In genomic region chr3:31203947-31204346, GRCm38 (mm10) we compare ENCODE assay signal across 24 mouse cellular contexts. TPM values are rescaled to one million over a fixed set of nuclear protein-coding genes. Genes with fewer than 3 reads are reported as not detected.
DNase-seq lines count a peak whose midpoint lies in the region; ATAC-seq and TF ChIP-seq lines count a peak whose summit lies in the region.
"Had no signal": no experiment of that assay in that cellular context is flagged by ENCODE, and none has a peak within 500 bp of the region (broad histone marks: within the 10 kb centered on the region; RNA-seq: fewer than 3 reads in every experiment).

No protein-coding gene starts in this region.

- no peak overlapping the region for H3K9ac ChIP-seq in kidney, postnatal 0 days (ENCODE audit: low read depth, low read length)
- H3K9ac ChIP-seq in midbrain, postnatal 0 days (replicated peaks; ENCODE audit: low read length, poor library complexity, severe bottlenecking): no peak overlapping the region
- H3K9ac ChIP-seq in ES-E14 (ENCODE audit: insufficient read depth, low read depth, low read length, poor library complexity, severe bottlenecking): no peak overlapping the region
- H3K9ac ChIP-seq in stomach, postnatal 0 days (ENCODE audit: low read length): no peak overlapping the region
- H3K9ac ChIP-seq: forebrain, embryonic 13.5 days; forebrain, postnatal 0 days; hindbrain, embryonic 12.5 days; intestine, embryonic 15.5 days had no signal

- TF ChIP-seq EP300 in stomach, postnatal 0 days (optimal IDR thresholded peaks at IDR 0.05): no peak

- H3K9me3 ChIP-seq in kidney, postnatal 0 days (replicated peaks; ENCODE audit: low read length): no peaks in the 10 kb centered on the region
- no peaks in the 10 kb centered on the region for H3K9me3 ChIP-seq in midbrain, postnatal 0 days (ENCODE audit: low read length)
- H3K9me3 ChIP-seq in midbrain, embryonic 10.5 days (replicated peaks): no peaks in the 10 kb centered on the region
- H3K9me3 ChIP-seq in ES-E14 (ENCODE audit: control insufficient read depth, insufficient read depth, low read depth, low read length): no peaks in the 10 kb centered on the region
- no peaks in the 10 kb centered on the region for H3K9me3 ChIP-seq in stomach, postnatal 0 days (ENCODE audit: control insufficient read depth, low read length)
- H3K9me3 ChIP-seq: embryonic facial prominence, embryonic 10.5 days; forebrain, embryonic 13.5 days; hindbrain, embryonic 12.5 days; intestine, embryonic 15.5 days had no signal

- peak; percentile 10; the same call in 1 of the 2 replicates for TF ChIP-seq CTCF in kidney, postnatal 0 days (IDR thresholded peaks at IDR 0.05; ENCODE audit: low read depth)
- 0 out of 2 replicates have a peak, but pooled peaks have one; percentile 18 for TF ChIP-seq CTCF in midbrain, postnatal 0 days (IDR thresholded peaks at IDR 0.05)
- TF ChIP-seq CTCF in stomach, postnatal 0 days (IDR thresholded peaks at IDR 0.05; ENCODE audit: low read depth): peak; percentile 12; the same call in 1 of the 2 replicates

- H3K27me3 ChIP-seq in kidney, postnatal 0 days (ENCODE audit: insufficient read depth, low read length): no peaks in the 10 kb centered on the region
- no peaks in the 10 kb centered on the region for H3K27me3 ChIP-seq in midbrain, postnatal 0 days (ENCODE audit: insufficient read depth, low read length)
- H3K27me3 ChIP-seq in midbrain, embryonic 10.5 days (ENCODE audit: low read depth, poor library complexity, severe bottlenecking): no peaks in the 10 kb centered on the region
- no peaks in the 10 kb centered on the region for H3K27me3 ChIP-seq in stomach, postnatal 0 days (ENCODE audit: control insufficient read depth, insufficient read depth, low read length)
- H3K27me3 ChIP-seq: forebrain, embryonic 13.5 days; hindbrain, embryonic 12.5 days; intestine, embryonic 15.5 days had no signal

- in situ Hi-C loops in ES-E14 (cut with MboI; ENCODE audit: low sequenced_read_pairs in 2 of 2, unreplicated experiment in 2 of 2): no loop called here

- 87% methylated on average over 11 of the region's 11 CpGs for WGBS in kidney, postnatal 0 days
- 95% methylated on average over 11 of the region's 11 CpGs for WGBS in midbrain, postnatal 0 days
- 93% methylated on average over 11 of the region's 11 CpGs for WGBS in midbrain, embryonic 10.5 days
- WGBS in stomach, postnatal 0 days: 87% methylated on average over 11 of the region's 11 CpGs

- no peak overlapping the region for H3K4me3 ChIP-seq in kidney, postnatal 0 days (replicated peaks; ENCODE audit: low read depth, low read length)
- H3K4me3 ChIP-seq in midbrain, postnatal 0 days (ENCODE audit: low read depth, low read length): no peak overlapping the region
- no peak overlapping the region for H3K4me3 ChIP-seq in midbrain, embryonic 10.5 days
- no peak overlapping the region for H3K4me3 ChIP-seq in ES-E14 (ENCODE audit: insufficient read depth in 1 of 2, low read depth in 1 of 2, low read length in 2 of 2, poor library complexity in 1 of 2, severe bottlenecking in 1 of 2)
- H3K4me3 ChIP-seq in stomach, postnatal 0 days (ENCODE audit: low read depth, low read length): no peak overlapping the region
- H3K4me3 ChIP-seq: embryonic facial prominence, embryonic 10.5 days; forebrain, embryonic 13.5 days; gastrocnemius, adult 2 months; hindbrain, embryonic 12.5 days; intestine, embryonic 15.5 days had no signal

- no peak for ATAC-seq in kidney, postnatal 0 days (replicated peaks; ENCODE audit: low FRiP score, low read depth)
- ATAC-seq in midbrain, postnatal 0 days (ENCODE audit: low FRiP score): no peak
- no peak for ATAC-seq in stomach, postnatal 0 days (ENCODE audit: low FRiP score, low TSS enrichment)
- ATAC-seq: activated CD4-positive, CD25-positive, alpha-beta regulatory T cell, adult 4 months; forebrain, embryonic 13.5 days; forebrain, postnatal 0 days; intestine, embryonic 15.5 days had no signal

- no peak for DNase-seq in kidney, postnatal 0 days (ENCODE audit: low spot score)
- DNase-seq in kidney, postnatal 10 days: no peak
- no peak for DNase-seq in midbrain, postnatal 0 days (ENCODE audit: low spot score)
- DNase-seq in midbrain, embryonic 10.5 days (ENCODE audit: low spot score): no peak
- no peak for DNase-seq in ES-E14 (ENCODE audit: low read depth, low spot score)
- no peak for DNase-seq in stomach, postnatal 0 days (ENCODE audit: low spot score)
- DNase-seq in Muller cell, postnatal 12 days (ENCODE audit: inconsistent ontology term): no peak
- no peak for DNase-seq in MN1 (ENCODE audit: low spot score)
- DNase-seq: adrenal gland, postnatal 14 days; cerebellum, adult 2 months; cerebellum, postnatal 10 days; forebrain, postnatal 0 days; gastrocnemius, adult 2 months; gastrocnemius, postnatal 36 days; heart, adult 11 months; heart, postnatal 10 days; heart, postnatal 4 days had no signal

- H3K27ac ChIP-seq in kidney, postnatal 0 days: no peak overlapping the region
- H3K27ac ChIP-seq in midbrain, postnatal 0 days (ENCODE audit: low read depth, low read length): no peak overlapping the region
- no peak overlapping the region for H3K27ac ChIP-seq in midbrain, embryonic 10.5 days (replicated peaks)
- no peak overlapping the region for H3K27ac ChIP-seq in ES-E14 (ENCODE audit: insufficient read depth, low read depth, low read length, poor library complexity, severe bottlenecking)
- H3K27ac ChIP-seq in stomach, postnatal 0 days (replicated peaks): no peak overlapping the region
- H3K27ac ChIP-seq: embryonic facial prominence, embryonic 10.5 days; forebrain, embryonic 13.5 days; gastrocnemius, adult 2 months; hindbrain, embryonic 12.5 days; intestine, embryonic 15.5 days had no signal

- 0 out of 2 replicates have a peak, but pooled peaks cover 6% of the 10 kb centered on the region for H3K4me1 ChIP-seq in kidney, postnatal 0 days (replicated peaks; ENCODE audit: insufficient read depth, low read length)
- no peaks in the 10 kb centered on the region for H3K4me1 ChIP-seq in midbrain, postnatal 0 days (ENCODE audit: insufficient read depth, low read length)
- peaks cover 9% of the 10 kb centered on the region for H3K4me1 ChIP-seq in midbrain, embryonic 10.5 days
- H3K4me1 ChIP-seq in ES-E14 (ENCODE audit: control insufficient read depth in 2 of 2, insufficient read depth in 2 of 2, low read length in 2 of 2, poor library complexity in 1 of 2): no peaks in the 10 kb centered on the region
- H3K4me1 ChIP-seq in stomach, postnatal 0 days (replicated peaks; ENCODE audit: control insufficient read depth, insufficient read depth): no peaks in the 10 kb centered on the region

- no peaks in the 10 kb centered on the region for H3K36me3 ChIP-seq in kidney, postnatal 0 days (ENCODE audit: insufficient read depth, low read length)
- H3K36me3 ChIP-seq in midbrain, postnatal 0 days (ENCODE audit: insufficient read depth, low read length): peaks cover 4% of the 10 kb centered on the region; the same call in 1 of the 2 replicates
- no peaks in the 10 kb centered on the region for H3K36me3 ChIP-seq in midbrain, embryonic 10.5 days
- no peaks in the 10 kb centered on the region for H3K36me3 ChIP-seq in ES-E14 (ENCODE audit: control insufficient read depth, insufficient read depth, low read length, poor library complexity, severe bottlenecking)
- no peaks in the 10 kb centered on the region for H3K36me3 ChIP-seq in stomach, postnatal 0 days (ENCODE audit: control insufficient read depth, insufficient read depth, low read length)
- H3K36me3 ChIP-seq: embryonic facial prominence, embryonic 10.5 days; hindbrain, embryonic 12.5 days; intestine, embryonic 15.5 days had no signal

- no peak overlapping the region for H3K4me2 ChIP-seq in kidney, postnatal 0 days (ENCODE audit: low read length)
- no peak overlapping the region for H3K4me2 ChIP-seq in midbrain, postnatal 0 days (ENCODE audit: low read depth, low read length, poor library complexity, severe bottlenecking)
- H3K4me2 ChIP-seq in stomach, postnatal 0 days (replicated peaks; ENCODE audit: low read depth): no peak overlapping the region
- H3K4me2 ChIP-seq: forebrain, embryonic 13.5 days; hindbrain, embryonic 12.5 days; intestine, embryonic 15.5 days had no signal

TF ChIP-seq in ES-E14, 5 proteins besides CTCF, POLR2A, EP300 and RAD21:
- TF ChIP-seq MAFK (IDR thresholded peaks at IDR 0.05; ENCODE audit: insufficient read depth, low read depth, low read length): no peak
- TF ChIP-seq HCFC1 (IDR thresholded peaks at IDR 0.05; ENCODE audit: borderline replicate concordance, insufficient read depth, low read length): no peak
- 0 out of 2 replicates have a peak, but pooled peaks have one; percentile 25 for TF ChIP-seq ZC3H11A (IDR thresholded peaks at IDR 0.05; ENCODE audit: borderline replicate concordance, low read depth, low read length)

RNA-seq across cellular contexts. Expression of gene Cldn11, which starts 54.2 kb away (rescaled TPM):
- 61.6 and 67.6 TPM in 2 replicates for polyA plus RNA-seq in kidney, postnatal 0 days (2015; fragmentation: Nextera tagmentation; extraction: Ambion mirVana)
- 45.6 and 60.4 TPM in 2 replicates for total RNA-seq in midbrain, postnatal 0 days (2014; rRNA removed)
- polyA plus RNA-seq in midbrain, postnatal 0 days (2015; fragmentation: Nextera tagmentation; extraction: Ambion mirVana): 45.5 and 47.2 TPM in 2 replicates
- polyA plus RNA-seq in midbrain, embryonic 10.5 days (2016; fragmentation: Nextera tagmentation; extraction: Ambion mirVana): 7.6 and 8.4 TPM in 2 replicates
- total RNA-seq in ES-E14 (2012; rRNA removed): 0.13 and 0.21 TPM in 2 replicates
- polyA plus RNA-seq in stomach, postnatal 0 days (2015; fragmentation: Nextera tagmentation; extraction: Ambion mirVana): 0.50 and 0.88 TPM in 2 replicates
- total RNA-seq: MEL had no signal
- polyA plus RNA-seq: activated CD4-positive, CD25-positive, alpha-beta regulatory T cell, adult 4 months; C2C12 had no signal
